Mouse (Mus musculus): ENCODE results near the gene Clstn1.

GRCm38 (mm10) chr4:149541935-149542334, 44.3 kb upstream of the Clstn1 start:
- TF ChIP-seq GATA1 (IDR thresholded peaks at IDR 0.05; ENCODE audit: low read length): no peak
- no peak for TF ChIP-seq TAL1 (IDR thresholded peaks at IDR 0.05; ENCODE audit: low read length)
